Mouse (Mus musculus) kidney, postnatal 14 days (tissue): ENCODE results near the gene Zfp655.
"Not testable (repeated sequence)": the region's sequence is repeated elsewhere in the genome, so short reads cannot be mapped to it uniquely, and the experiment has no call there.

ENCODE experiments used
- DNase-seq: peaks from one replicate; pipeline ENCODE4 v3.0.0; 2022; ENCODE audit warnings: mixed read lengths

The Zfp655 gene

DNA sequence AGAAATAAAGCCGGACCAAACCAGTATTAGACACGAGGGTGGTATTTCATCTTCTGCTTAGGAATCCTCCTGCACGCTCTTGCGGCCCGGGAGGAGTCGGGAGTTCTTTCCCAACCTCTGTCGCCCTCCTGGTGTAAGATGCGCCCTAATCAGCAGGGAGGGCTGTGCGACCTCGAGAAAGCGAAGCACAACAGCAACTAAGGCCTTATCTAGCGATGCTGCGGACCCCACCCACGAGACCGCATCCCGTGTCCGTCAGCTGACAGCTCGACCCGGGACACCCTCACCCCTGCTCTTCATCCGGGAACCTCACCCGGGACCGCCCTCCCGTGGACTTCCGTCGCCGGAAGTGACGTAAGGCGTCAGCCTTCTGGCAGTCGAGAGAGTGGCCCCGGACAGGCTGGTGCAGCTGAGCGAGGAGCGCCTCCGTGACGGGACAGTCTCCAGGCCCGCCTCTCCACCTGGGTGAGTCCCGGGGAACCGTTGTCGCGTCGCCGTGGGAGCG, at the start of gene Zfp655:
TSS of gene Zfp655 (plus strand) at position 349 of the 505 bp plus-strand sequence.
- peak; percentile 98 for DNase-seq

DNA sequence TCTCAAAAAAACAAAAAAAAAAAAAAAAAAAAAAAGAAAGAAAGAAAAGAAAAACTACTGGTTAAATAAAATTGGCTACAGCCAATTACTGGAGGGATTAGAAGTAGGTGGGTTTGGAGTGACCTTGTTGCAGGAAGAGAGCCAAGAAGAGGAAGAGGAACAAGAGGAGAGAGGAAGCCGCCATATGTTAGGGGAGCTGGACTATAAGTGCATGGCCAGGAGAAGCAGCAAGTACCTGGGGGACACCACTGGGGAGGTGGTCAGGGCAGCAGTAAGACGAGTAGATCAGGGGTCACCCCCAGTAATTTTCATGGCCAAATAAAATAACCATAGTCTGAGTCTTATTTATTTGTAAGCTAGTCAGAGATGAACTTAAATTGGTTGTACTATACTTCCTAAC, 46.3 kb upstream of the Zfp655 start:
- DNase-seq: no peak

DNA sequence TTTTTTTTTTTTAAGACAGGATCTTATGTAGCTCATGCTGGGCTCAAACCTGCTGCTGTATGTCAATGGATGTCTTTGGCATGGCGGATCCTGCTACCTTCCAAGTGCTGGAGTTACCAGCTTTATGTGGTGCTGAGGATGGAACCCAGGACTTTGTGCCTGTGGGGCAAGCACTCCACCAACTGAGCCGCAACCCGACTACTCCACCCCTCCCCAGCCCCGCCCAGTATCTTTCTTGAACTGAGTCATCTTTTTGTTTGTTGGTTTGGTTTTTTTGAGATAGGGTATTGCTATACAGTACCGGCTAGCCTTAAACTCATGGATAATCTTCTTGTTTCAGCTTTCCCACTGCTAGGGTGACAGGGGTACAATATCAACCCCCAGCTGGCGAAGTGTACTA, 42.1 kb upstream of the Zfp655 start:
- no peak for DNase-seq

DNA sequence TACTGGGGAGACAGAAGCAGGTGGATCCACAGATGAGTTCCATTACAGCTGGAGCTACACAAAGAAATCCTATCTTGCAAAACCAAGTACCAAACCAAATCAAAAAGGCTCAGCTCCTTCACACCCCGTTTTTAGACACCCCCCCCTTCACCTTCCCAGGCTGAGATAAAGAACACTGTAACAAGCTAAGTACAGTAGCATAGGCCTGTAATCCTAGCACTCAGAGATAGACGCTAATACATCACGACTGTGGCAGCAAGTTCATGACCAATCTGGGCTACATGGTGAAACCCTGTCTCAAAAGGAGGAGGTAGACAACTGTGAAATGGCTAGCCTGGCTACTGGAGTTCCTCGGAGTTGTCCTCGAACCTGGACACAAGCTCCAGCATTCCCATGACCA, 41.1 kb upstream of the Zfp655 start:
- no peak for DNase-seq

DNA sequence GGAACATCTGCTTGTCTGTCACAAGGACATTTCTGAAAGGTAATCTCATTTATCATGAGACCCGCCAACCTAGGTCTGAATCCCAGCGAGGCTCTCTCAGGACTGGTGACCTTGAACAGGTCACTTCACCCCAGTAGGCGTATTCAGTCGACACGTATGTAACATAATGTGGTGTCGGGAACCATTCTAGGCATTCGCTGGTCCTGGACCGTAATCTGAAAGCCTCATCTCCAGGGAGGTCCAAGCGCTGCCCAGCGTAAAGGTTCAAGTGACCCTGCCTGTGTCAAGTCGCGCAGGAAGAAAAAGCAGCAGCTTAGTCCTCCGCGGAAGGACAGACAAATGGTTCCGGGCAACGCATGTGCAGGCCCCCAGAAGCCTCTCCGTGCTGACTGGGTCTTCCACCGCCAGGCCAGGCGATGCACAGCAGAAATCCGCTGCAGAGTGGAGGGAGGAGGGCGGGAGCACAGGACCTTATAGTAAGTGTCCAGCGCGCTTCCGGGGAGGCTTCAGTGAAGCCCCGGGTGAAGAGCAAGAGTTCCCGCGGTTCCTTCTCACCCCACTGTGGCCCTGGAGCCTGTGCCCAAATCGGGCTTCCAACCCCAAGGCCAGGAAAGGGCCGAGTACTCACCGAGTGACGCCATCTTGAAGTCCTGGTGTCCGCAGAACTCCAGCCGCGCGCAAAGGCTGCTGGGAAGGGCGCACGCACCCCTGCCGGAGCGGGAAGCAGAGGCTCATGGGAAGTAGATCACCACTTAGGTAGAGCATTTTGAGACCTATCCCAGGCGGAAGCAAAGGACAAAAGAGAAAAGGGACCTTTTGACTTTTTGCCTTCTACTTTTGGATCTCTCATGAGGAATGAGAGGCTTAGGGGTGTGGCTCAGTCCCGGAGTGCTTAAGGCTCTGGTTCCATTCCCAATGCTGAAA, 40.4 kb upstream of the Zfp655 start:
- DNase-seq: peak; percentile 95

DNA sequence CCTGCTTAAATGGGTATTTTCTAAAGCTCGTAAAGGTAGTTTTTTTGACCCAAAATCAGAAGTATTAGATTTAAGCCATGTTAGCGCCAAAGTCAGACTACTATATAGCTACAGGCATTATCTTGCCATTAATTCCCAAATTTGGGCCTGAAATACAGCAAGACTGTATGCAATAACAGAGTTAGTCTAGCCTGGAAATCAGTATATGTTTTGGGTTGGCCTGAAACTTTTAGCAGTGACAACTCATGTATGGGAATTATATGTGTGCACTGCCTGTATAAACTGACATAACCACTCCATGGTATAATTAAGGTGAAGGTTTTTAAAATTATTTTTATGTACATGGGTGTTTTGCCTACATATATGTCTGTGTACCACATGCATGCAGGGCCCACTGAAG, 39.6 kb upstream of the Zfp655 start, which contains the start of gene Atp5j2:
TSS of gene Atp5j2 (minus strand) at position 101 of the 400 bp plus-strand sequence.
- no peak for DNase-seq

DNA sequence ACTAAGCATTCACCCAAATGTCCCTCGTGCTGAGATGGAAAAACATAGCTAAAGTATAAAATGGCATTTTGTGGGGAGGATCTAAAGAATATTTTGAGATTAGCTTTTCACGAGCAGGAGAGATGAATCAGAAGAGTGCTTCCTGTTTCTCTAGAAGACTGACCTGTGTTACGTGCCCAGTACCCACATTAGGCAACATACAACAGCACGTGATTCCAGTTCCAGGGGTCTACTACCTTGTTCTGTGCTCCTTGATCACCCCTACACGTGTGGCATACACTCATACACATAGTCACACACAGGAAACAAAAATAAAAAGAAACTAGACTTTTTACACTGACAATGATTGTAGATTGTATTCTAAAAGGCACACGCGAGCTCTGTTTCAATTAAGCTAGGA, 31.1 kb upstream of the Zfp655 start:
- no peak for DNase-seq

DNA sequence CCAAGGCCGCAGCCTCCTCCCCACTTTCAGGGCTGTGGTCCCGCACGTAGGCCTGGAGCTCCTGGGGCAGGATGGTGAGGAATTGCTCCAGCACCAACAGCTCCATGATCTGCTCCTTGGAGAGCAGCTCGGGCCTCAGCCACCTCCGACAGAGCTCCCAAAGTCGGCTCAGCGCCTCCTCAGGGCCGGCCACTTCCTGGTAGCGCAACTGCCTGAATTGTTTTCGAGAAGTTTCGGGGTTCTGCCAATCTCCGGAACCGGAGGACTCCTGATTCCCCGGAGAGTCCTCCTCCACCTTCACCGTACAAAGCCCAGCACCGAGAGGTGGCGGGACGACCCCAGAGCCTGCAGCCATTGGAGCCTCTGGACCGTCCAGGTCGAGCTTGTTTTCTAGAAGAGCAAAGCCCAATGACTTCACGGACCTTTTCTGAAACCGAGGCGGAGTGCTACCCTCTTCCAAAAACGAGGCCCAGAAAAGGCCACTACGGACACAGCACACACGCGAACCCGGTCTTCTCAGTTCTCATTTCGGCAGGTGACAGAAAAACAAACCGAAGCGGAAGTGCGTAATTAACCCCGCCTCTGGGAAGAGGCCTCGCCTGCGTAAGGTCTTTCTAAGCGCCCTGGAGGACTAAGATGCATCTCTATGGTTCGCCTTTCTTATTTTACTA, 30.1 kb upstream of the Zfp655 start, which contains the start of gene Zkscan14:
TSS of gene Zkscan14 (minus strand) at position 548 of the 671 bp plus-strand sequence.
- peak; percentile 83 for DNase-seq

DNA sequence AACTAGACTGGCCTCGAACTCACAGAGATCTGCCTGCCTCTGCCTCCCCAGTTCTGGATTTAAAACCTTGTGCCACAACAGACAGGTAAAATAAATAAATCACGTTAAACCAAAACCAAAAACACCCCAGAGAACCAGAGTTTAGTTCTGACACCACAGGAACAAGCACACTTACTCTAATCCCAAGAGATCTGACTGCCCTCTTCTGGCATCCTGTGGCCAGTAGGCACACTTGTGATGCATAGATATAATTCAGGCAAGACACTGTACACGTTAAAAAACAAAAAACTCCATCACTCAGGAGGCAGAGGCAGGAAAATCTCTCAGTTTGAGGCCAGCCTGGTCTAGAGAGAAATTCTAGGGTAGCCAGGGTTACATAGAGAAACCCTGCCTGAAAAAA, 29.1 kb upstream of the Zfp655 start:
- no peak for DNase-seq

DNA sequence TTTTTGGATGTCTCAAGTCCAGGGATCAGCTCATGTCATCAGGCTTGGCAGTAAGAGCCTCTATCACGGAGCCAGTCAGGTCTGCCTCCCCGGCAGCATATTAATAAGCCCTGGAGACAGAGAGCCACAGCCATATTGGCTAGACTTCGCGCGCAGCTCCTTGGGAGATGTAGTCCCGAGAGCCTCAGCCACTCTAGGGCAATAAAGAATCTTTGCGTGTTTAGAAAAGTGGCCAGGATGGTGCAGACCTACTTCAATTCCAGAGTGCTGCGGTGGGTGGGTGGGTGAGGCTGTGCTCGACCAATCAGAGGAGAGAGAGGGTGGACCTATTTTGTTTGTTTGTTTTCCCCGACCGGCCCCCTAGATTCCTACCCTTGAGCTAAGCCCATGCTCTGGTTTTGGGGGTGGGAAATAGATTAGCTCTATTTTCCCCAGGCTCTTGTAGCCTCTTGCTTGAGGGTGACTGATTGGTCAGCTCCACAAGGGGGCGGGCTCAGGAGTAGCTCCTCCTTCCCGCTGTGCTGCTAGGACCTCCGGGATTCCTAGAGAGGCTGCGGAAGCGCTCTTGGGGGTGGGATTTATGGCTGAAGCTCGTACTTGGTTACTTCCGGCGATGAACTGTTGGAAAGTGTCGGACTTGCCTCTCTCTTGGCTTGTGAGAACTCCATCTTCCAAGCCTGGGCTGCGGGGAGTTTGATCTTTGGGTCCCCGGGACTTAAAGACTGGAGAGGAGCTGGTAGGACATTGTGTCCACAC, 27.4 kb upstream of the Zfp655 start, which contains the start of gene Zkscan5:
TSS of gene Zkscan5 (plus strand) at position 627 of the 756 bp plus-strand sequence.
- DNase-seq: peak; percentile 99

DNA sequence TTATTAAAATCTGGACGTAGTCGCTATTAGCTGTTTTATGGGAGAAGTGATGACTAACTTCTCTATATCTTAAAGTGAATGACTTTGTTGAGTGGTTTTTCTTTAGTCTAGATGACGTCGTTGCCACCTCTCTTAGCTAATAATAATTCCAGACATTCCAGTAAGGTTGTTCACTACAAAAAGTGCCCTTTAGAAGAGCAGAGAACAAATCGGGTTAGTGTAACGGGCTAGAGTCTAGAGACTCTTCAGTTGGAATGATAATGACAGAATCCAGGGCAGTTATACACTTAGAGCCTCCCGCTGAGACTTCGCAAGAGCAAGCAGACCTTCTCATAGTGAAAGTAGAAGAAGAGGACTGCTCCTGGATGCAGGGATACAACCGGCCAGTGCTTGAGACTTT, 26.5 kb upstream of the Zfp655 start:
- no peak for DNase-seq

DNA sequence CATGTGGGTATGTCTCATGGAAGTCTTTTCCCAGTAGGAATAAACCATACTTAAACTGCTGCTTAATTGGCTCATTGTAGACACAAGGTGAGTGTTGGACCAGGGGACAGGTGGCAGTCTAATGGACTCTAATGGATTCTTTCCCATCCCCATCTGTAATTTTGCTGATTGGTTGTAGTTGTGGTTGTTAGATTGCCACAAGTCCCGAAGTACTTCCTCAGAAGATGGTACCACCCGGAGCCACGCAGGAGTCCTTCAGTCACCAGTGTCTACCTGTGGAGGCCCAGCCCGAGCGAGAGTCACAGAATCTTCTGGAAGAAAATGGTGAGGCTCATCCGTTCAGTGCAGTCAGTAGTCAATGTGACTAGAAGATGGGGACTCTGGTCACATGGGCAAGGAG, 24.1 kb upstream of the Zfp655 start:
- DNase-seq: no peak

DNA sequence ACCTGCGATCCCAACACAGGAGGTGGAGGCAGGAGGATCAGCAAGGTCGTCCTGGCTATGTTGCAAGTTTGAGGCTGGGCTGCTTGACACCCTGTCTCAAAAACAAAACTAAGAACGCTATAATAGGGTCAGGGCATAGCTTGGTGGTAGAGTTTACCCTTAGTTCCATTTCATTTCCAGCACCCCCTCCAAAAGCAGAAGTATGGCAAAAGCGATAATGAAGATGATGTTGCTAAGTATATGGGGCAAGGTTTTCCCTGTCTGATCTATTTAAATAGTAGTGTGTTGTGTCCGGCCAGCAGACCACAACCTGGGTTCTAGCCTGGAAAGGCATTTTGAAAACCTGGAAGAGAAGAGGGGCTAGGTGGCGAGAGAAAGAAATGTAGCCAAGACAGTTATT, 23.6 kb upstream of the Zfp655 start:
- DNase-seq: no peak

DNA sequence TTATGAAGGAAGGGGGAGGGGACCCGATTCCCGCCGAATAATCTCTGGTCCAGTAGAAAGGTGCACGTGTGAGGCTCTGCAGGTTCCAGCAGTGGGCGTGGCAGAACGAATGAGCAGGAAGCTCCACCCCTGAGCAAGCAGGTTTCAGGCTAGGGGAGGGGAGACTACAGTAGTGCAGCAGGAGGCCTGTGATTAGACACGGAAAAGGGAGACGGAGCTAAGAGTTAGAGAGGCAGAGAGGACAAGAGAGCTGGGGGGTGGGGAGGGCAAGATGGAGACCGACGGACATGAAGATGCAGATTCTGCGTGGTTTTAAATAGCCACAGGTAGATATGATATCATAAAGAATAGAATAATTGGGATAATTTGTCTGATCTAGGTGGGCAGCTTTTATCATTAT, 23.1 kb upstream of the Zfp655 start:
- DNase-seq: not testable (repeated sequence)

DNA sequence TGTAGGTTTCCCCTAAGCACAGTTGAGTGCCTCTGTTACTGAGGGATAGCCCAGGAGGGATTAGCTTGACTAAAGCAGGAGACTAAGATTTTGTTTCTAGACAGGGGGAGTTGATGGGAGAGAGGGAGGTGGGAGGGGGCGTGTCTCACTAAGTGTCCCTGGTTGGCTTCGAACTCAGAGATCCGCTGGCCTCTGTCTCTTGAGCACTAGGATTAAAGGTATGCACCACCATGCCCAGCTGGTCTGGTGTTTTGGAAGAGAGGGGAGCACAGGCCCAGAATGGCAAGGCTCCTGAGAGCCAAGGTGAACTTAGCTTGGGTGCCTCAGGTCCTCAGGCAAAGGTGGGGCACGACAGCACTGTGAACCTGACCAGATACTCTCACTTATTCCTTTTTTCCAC, 20.2 kb upstream of the Zfp655 start:
- no peak for DNase-seq

DNA sequence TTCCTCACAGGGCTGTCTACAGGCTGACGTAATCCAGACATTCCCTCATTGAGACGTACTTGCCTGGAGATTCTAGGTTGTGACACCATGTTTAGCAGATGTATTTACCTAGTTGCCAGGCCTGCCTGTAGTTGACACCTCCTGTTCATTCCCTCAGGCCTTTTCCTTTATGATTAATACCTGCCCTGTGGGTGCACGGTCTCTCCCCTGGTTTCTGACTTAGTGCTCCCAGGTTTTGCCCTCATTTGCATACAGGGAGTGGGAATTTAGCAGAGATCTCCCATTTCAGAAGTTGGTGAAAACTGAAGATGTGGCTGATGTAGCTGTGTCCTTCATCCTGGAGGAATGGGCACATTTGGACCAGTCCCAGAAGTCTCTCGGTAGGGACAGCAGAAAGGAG, 19.3 kb upstream of the Zfp655 start:
- no peak for DNase-seq

DNA sequence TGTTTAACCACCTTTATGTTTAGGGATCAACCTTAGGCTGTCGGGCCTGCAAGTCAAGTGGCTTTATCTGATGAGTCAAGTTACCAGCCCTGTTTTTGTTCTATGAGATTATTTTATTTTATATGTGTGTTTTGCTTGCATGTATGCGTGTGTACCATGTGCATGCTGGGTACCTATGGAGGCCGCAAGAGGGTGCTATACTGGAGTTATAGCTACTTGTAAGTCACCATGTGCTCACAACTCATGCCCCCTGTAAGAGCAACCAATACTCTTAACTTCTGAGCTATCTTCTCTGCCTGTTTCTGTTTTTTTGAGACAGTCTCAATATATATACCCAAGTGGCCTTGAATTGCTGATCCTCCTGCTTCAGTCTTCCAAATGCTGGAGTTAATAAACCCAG, 18.0 kb upstream of the Zfp655 start:
- no peak for DNase-seq

DNA sequence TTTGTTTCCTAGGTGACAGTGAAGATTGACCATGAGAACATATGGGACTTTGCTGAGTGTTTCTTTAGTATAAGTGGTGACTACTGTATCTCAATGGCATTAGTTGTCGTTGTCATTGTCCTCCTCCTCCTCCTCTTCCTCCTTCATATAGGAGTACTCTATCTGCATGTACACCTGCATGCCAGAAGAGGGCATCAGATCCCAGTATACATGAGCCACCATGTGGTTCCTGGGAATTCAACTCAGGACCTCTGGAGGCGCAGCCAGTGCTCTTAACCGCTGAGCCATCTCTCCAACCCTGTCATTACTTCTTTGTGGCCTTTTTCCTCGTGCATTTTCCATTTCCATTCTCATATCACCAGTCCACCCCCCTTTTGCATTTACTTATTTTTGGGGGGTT, 16.8 kb upstream of the Zfp655 start:
- DNase-seq: no peak

DNA sequence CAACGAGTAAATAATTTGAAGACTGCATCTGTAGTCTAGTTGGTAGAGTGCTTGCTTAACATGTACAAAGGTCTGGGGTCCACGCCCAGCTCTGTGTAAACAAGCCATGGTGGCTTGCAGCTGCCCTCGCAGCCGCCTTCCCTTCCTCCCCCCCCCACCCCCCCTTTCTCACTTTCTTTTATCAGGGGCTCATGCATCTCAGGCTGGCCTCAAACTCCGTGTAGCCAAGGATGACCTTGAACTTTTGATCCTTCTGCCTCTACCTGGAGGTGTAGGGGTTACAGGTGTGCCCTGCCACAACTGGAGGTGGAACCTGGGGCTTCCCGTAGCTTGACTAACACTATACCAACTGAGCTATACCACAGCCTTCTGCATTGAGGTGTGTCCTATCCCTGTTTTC, 13.8 kb upstream of the Zfp655 start:
- no peak for DNase-seq

DNA sequence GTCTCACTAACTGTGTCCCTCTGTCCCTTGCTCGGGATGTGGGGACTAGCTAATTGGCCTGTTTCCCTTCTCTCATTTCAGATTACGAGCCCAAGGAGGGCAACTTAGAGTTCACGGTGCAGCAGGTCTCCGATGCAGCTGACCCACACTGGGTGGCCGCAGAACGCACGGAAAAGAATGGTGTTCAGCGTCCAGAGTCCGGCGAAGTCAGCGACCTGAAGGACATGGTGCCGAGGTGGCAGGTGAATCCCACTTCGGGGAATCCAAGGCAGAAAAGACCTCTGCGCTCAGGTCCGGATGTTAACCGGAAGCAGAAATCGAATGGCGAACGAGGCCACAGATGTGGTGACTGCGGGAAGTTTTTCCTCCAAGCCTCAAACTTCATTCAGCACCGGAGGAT, 13.3 kb upstream of the Zfp655 start:
- no peak for DNase-seq

DNA sequence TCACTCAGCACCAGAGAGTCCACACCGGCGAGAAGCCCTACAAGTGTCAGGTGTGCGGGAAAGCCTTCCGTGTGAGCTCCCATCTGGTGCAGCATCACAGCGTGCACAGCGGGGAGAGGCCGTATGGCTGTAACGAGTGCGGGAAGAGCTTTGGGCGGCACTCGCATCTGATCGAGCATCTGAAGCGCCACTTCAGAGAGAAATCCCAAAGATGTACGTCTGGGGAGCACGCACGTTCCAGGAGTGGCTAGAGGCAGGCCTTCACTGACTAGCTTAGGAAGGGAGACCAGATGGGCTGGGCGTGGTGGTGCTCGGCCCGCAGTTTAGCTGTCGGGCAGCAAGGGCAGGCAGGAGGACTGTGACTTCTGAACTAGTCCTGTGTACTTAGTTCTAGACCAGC, 12.8 kb upstream of the Zfp655 start:
- DNase-seq: no peak

DNA sequence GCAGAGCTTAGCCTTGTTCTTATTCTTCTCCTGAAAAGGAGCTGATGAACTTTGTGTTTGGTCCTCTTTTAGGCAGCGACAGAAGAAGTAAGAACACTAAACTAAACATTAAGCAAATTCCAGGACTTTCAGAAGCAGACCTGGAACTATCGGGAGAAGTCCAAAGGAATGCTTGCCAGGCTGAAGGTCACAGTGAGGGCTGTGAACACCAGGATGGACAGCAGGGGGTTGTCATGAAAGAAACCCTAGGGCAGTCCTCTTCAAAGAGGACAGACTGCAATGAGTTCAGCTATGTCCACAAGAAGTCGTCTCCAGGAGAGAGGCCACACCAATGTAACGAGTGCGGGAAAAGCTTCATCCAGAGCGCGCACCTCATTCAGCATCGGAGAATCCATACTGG, 11.5 kb upstream of the Zfp655 start:
- DNase-seq: peak; percentile 18

DNA sequence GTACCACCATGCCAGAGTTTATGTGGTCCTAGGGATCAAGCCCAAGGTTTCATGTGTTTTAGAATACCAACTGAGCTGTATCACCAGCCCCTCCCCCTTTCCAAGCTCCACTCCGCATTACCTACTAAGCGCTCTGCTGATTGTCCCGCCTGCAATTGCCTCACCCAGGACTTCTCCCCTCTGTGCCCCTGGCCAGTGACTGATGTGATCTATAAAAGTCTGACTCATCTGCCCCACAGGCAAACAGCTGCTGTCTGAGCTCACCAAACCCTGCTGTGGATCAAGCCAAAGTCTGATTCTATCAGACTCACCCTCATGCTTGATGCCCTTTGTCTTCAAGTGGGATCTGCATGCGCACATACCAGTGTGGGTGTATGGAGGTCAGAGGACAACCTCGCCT, 8.7 kb upstream of the Zfp655 start:
- DNase-seq: no peak
